Comparison of ENCODE assay signal across 10 mouse cellular contexts in the genomic region with DNA sequence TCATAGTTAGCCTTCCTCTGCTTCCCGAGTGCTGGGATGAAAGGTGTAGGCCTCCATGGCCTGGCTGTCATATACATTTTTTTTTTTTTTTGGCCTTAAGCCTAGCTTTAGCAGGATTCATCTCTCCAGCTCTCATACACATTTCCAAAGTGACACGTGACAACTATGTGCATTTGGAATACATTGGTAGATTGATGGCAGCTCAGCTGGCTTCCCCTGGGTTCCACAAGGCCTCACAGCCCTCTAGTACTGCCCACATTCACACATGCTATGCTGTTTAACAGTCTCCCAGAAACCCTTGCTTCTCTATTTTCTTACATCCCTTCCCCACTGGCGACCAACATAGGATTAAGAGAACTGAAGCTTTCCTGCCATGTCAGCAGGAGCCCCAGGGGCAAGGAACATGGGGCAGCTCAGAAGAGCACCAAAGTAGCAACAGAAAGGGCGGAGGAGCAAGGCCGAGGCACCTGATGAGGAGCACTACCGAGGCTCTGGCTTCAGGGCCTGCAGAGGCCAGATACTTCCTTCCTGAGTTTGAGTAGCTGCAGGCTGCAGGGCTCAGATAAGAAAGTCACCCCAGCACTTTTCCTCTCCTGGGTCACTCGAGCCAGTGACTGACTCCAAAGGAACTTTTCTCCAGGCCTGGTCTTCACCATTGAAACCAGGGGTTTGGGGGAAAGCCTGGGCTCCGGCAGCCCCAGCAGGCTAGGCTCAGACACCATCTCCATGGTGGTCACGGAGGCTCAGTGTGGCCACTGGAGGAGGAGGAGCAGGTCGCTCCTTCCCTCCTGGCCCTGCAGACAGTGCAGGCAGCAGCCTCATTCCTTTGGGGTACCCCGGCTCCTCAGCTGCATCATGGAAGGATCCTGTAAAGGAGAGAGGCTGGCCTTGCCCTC. TPM values are rescaled to one million over a fixed set of nuclear protein-coding genes. Genes with fewer than 3 reads are reported as not detected.
DNase-seq lines count a peak whose midpoint lies in the region; ATAC-seq and TF ChIP-seq lines count a peak whose summit lies in the region.
"Had no signal": no experiment of that assay in that cellular context is flagged by ENCODE, and none has a peak within 500 bp of the region (broad histone marks: within the 10 kb centered on the region; RNA-seq: fewer than 3 reads in every experiment).

No protein-coding gene starts in this region.

- no peak for TF ChIP-seq POLR2A in bone marrow macrophage, adult 2 months (IDR thresholded peaks at IDR 0.05; ENCODE audit: borderline replicate concordance, low read depth, low read length)

- H3K4me3 ChIP-seq in kidney, embryonic 14.5 days (ENCODE audit: low read length): no peak overlapping the region
- H3K4me3 ChIP-seq in bone marrow macrophage, adult 2 months (ENCODE audit: insufficient read depth, low read length): no peak overlapping the region
- H3K4me3 ChIP-seq in macrophage (ENCODE audit: inconsistent target): no peak overlapping the region
- H3K4me3 ChIP-seq: embryonic facial prominence, embryonic 13.5 days had no signal

- H3K36me3 ChIP-seq in kidney, embryonic 14.5 days (ENCODE audit: control insufficient read depth, insufficient read depth, low read length): peaks cover 71% of the 10 kb centered on the region
- H3K36me3 ChIP-seq in macrophage (ENCODE audit: inconsistent target): peaks cover 57% of the 10 kb centered on the region

- 81% methylated on average over 11 of the region's 11 CpGs for WGBS in kidney, embryonic 14.5 days
- 49% methylated on average over 11 of the region's 11 CpGs for WGBS in macrophage (ENCODE audit: missing documents)

- ATAC-seq in kidney, embryonic 14.5 days (ENCODE audit: low FRiP score, low TSS enrichment): no peak
- peak; percentile 20; the same call in 1 of the 2 replicates for ATAC-seq in granulocyte monocyte progenitor cell, adult 5-6 weeks (replicated peaks; ENCODE audit: poor library complexity, severe bottlenecking)
- ATAC-seq in cerebellum, adult (ENCODE audit: insufficient number of reproducible peaks, low FRiP score, low TSS enrichment): no peak

- no peaks in the 10 kb centered on the region for H3K9me3 ChIP-seq in kidney, embryonic 14.5 days (ENCODE audit: control insufficient read depth, low read length)
- H3K9me3 ChIP-seq: embryonic facial prominence, embryonic 13.5 days had no signal

- no peaks in the 10 kb centered on the region for H3K79me2 ChIP-seq in macrophage (ENCODE audit: inconsistent target)

- DNase-seq in kidney, postnatal 36 days: no peak
- no peak for DNase-seq in right cerebral cortex, postnatal 10 days (ENCODE audit: low spot score in 2 of 2)
- DNase-seq in ovary, postnatal 36 days (ENCODE audit: low spot score): no peak
- DNase-seq: adrenal gland, postnatal 36 days had no signal

- 0 out of 2 replicates have a peak overlapping the region, but pooled peaks have one; percentile 7 for H3K27ac ChIP-seq in kidney, embryonic 14.5 days (ENCODE audit: low read depth, low read length)
- H3K27ac ChIP-seq in bone marrow macrophage, adult 2 months (ENCODE audit: insufficient read depth, low read depth, low read length): no peak overlapping the region
- peak overlapping the region; percentile 27 for H3K27ac ChIP-seq in macrophage
- H3K27ac ChIP-seq: embryonic facial prominence, embryonic 13.5 days had no signal

- H3K9ac ChIP-seq in kidney, embryonic 14.5 days (ENCODE audit: low read depth, low read length): no peak overlapping the region
- H3K9ac ChIP-seq: embryonic facial prominence, embryonic 13.5 days had no signal

- no peak overlapping the region for H3K4me2 ChIP-seq in kidney, embryonic 14.5 days (replicated peaks; ENCODE audit: low read depth, low read length)
- H3K4me2 ChIP-seq: embryonic facial prominence, embryonic 13.5 days had no signal

- peaks cover 9% of the 10 kb centered on the region for H3K4me1 ChIP-seq in kidney, embryonic 14.5 days (ENCODE audit: control insufficient read depth, insufficient read depth, low read length)
- H3K4me1 ChIP-seq in bone marrow macrophage, adult 2 months (ENCODE audit: control insufficient read depth, insufficient read depth, low read length): no peaks in the 10 kb centered on the region

- H3K27me3 ChIP-seq in kidney, embryonic 14.5 days (ENCODE audit: control insufficient read depth, insufficient read depth, low read length): no peaks in the 10 kb centered on the region
- H3K27me3 ChIP-seq: embryonic facial prominence, embryonic 13.5 days had no signal

- 0 out of 2 replicates have a peak, but pooled peaks have one; percentile 12 for TF ChIP-seq CTCF in bone marrow macrophage, adult 2 months (IDR thresholded peaks at IDR 0.05; ENCODE audit: low read depth, low read length)

RNA-seq across cellular contexts. Expression of a gene that starts 17.7 kb away (rescaled TPM):
- polyA plus RNA-seq in kidney, embryonic 14.5 days (2014; fragmentation: Nextera tagmentation; extraction: Ambion mirVana): 81.5 and 88.8 TPM in 2 replicates
- 48.7 and 50.9 TPM in 2 replicates for polyA plus RNA-seq in bone marrow macrophage, adult 2 months (2012; ENCODE audit: insufficient read depth, insufficient read length, missing spikeins)
- 51.4 and 66.9 TPM in 2 replicates for total RNA-seq in granulocyte monocyte progenitor cell, adult 5-6 weeks (2014; fragmentation: Nextera tagmentation)
- total RNA-seq in granulocyte monocyte progenitor cell, adult 5-6 weeks (2017): 41.9 and 47.7 TPM in 2 replicates
- total RNA-seq in macrophage (2018; cell fraction: chromatin; rRNA removed): 100 to 1,000 TPM in 5 of 26 experiments, 10 to 100 TPM in 21; 18.5 to 123 (median 67.5) TPM
- 10 to 100 TPM; 27.1 to 47.6 (median 36.5) TPM for total RNA-seq in macrophage (2018; cell fraction: cytosol; rRNA removed)
- total RNA-seq in macrophage (2018; cell fraction: nucleus; rRNA removed): 10 to 100 TPM; 18.4 to 63.8 (median 32.8) TPM
- 34.7 to 49.7 TPM (median 46.2 TPM) in 3 replicates for polyA plus RNA-seq in macrophage (2018)

RNA-seq across cellular contexts. Expression of a gene that starts 22.1 kb away (rescaled TPM):
- polyA plus RNA-seq in kidney, embryonic 14.5 days (2014; fragmentation: Nextera tagmentation; extraction: Ambion mirVana): 3.9 TPM in 2 replicates
- polyA plus RNA-seq in bone marrow macrophage, adult 2 months (2012; ENCODE audit: insufficient read depth, insufficient read length, missing spikeins): 34.4 and 35.7 TPM in 2 replicates
- 3.9 and 4.3 TPM in 2 replicates for total RNA-seq in granulocyte monocyte progenitor cell, adult 5-6 weeks (2014; fragmentation: Nextera tagmentation)
- total RNA-seq in granulocyte monocyte progenitor cell, adult 5-6 weeks (2017): 0.36 and 0.43 TPM in 2 replicates
- total RNA-seq in macrophage (2018; cell fraction: chromatin; rRNA removed): 100 to 1,000 TPM in 4 of 26 experiments, 10 to 100 TPM in 22; 28.7 to 170 (median 47.6) TPM
- total RNA-seq in macrophage (2018; cell fraction: cytosol; rRNA removed): 10 to 100 TPM; 20.1 to 49.7 (median 33.8) TPM
- 10 to 100 TPM; 19.9 to 79.4 (median 36.2) TPM for total RNA-seq in macrophage (2018; cell fraction: nucleus; rRNA removed)
- polyA plus RNA-seq in macrophage (2018): 29.1 to 51.0 TPM (median 42.1 TPM) in 3 replicates

RNA-seq across cellular contexts. Expression of a gene that starts 42.1 kb away (rescaled TPM):
- polyA plus RNA-seq in kidney, embryonic 14.5 days (2014; fragmentation: Nextera tagmentation; extraction: Ambion mirVana): 0.14 and 0.49 TPM in 2 replicates
- polyA plus RNA-seq in bone marrow macrophage, adult 2 months (2012; ENCODE audit: insufficient read depth, insufficient read length, missing spikeins): not detected in 2 replicates
- not detected in 2 replicates for total RNA-seq in granulocyte monocyte progenitor cell, adult 5-6 weeks (2014; fragmentation: Nextera tagmentation)
- not detected in 2 replicates for total RNA-seq in granulocyte monocyte progenitor cell, adult 5-6 weeks (2017)
- total RNA-seq in macrophage (2018; cell fraction: chromatin; rRNA removed): under 1 TPM in 2 of 26 experiments, not detected in 24; 0.70 to 0.95 TPM
- total RNA-seq in macrophage (2018; cell fraction: cytosol; rRNA removed): not detected
- under 1 TPM in 1 of 26 experiments, not detected in 25; 0.41 TPM for total RNA-seq in macrophage (2018; cell fraction: nucleus; rRNA removed)
- not detected in 3 replicates for polyA plus RNA-seq in macrophage (2018)
